Mouse (Mus musculus) G1E (cell line): ENCODE measurements around the gene Ddx19b.

Experiments used
- CTCF ChIP-seq: IDR thresholded peaks from 2 replicates; pipeline ENCODE4 v1.5.1; 2012; ENCODE audit warnings: low read depth, low read length, inconsistent platforms, mixed read lengths
- GATA1 ChIP-seq: IDR thresholded peaks from 2 replicates; pipeline ENCODE4 v1.6.1; 2012; ENCODE audit warnings: borderline replicate concordance, low read length, inconsistent platforms, mixed read lengths
- TAL1 ChIP-seq: conservative IDR thresholded peaks from 2 replicates; pipeline ENCODE4 v1.6.1; 2012; ENCODE audit warnings: low read depth, low read length, inconsistent platforms, mixed read lengths

DNA sequence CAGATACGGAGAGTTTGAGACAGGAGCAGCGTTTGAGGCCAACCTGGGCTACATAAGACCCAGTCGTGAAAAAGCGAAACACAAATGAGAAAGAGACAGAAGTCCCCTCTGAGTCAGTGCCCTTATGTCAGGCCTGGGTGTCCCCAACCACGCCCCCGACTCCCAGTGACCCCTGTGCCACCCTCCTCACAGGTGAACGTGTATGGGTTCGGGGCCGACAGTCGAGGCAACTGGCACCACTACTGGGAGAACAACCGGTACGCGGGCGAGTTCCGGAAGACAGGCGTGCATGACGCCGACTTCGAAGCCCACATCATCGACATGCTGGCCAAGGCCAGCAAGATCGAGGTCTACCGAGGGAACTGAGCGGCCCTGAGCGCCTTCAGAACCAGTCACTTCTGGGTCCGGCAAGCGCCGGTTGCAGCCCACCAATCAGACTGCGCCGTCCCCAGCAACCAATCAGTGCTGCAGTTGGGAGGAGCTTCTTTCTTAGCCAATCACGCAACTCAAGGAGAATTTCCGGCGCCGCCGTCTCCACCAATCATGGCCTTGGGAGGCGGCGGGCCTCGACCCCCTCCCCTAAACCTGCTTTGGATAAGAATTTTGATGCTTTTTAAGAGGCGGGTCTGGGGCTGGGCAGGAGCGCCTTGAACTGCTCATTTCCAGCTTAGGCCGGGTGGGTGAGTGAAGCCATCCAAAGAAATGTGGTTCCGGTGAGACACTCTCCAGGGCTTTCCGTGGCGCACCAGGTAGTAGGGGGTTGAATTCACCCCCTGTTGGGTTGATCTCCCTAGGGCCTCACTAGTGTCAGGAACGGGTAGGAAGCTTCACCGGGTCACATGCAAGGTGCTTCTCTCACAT lies 61.4 kb downstream of the Ddx19b start:
- no peak for TF ChIP-seq CTCF
- TF ChIP-seq GATA1: no peak
- no peak for TF ChIP-seq TAL1
